Mouse (Mus musculus) urinary bladder, postnatal 10 days (tissue): ENCODE measurements around the gene Cfap206.

Experiments
- DNase-seq: peaks from one replicate; pipeline ENCODE4 v3.0.0; 2022; ENCODE audit warnings: low spot score

The Cfap206 gene

GRCm38 (mm10) chr4:34667923-34668322, 62.1 kb downstream of the Cfap206 start:
- no peak for DNase-seq

GRCm38 (mm10) chr4:34661927-34662326, 68.1 kb downstream of the Cfap206 start:
- no peak for DNase-seq

- DNase-seq: no peak
Measured at GRCm38 (mm10) chr4:34661514-34661913, 68.5 kb downstream of the Cfap206 start.

- DNase-seq: no peak
Measured at GRCm38 (mm10) chr4:34659012-34659411, 71.0 kb downstream of the Cfap206 start.

GRCm38 (mm10) chr4:34656101-34656500, 73.9 kb downstream of the Cfap206 start:
- no peak for DNase-seq

- DNase-seq: no peak
Measured at GRCm38 (mm10) chr4:34653179-34653578, 76.8 kb downstream of the Cfap206 start.

GRCm38 (mm10) chr4:34644779-34645178, 85.2 kb downstream of the Cfap206 start:
- DNase-seq: no peak

- DNase-seq: no peak
Measured at GRCm38 (mm10) chr4:34640731-34641130, 89.3 kb downstream of the Cfap206 start.

- DNase-seq: no peak
Measured at GRCm38 (mm10) chr4:34639745-34640364, 90.2 kb downstream of the Cfap206 start.
